Mouse (Mus musculus): Measurements from ENCODE around the gene Sipa1l1. TPM values are rescaled to one million over a fixed set of nuclear protein-coding genes. Genes with fewer than 3 reads are reported as not detected.

Gene Sipa1l1
- total RNA-seq, 1 experiment: 31.8 TPM

- no peak for DNase-seq (ENCODE audit: low read depth, low spot score)
- H3K4me3 ChIP-seq (ENCODE audit: insufficient read depth in 1 of 2, low read depth in 1 of 2, low read length in 2 of 2, poor library complexity in 1 of 2, severe bottlenecking in 1 of 2): no peak overlapping the region
- H3K9ac ChIP-seq (ENCODE audit: insufficient read depth, low read depth, low read length, poor library complexity, severe bottlenecking): no peak overlapping the region
- H3K36me3 ChIP-seq (ENCODE audit: control insufficient read depth, insufficient read depth, low read length, poor library complexity, severe bottlenecking): no peaks in the 10 kb centered on the region; the same call in 1 of the 2 replicates
- TF ChIP-seq MAFK (IDR thresholded peaks at IDR 0.05; ENCODE audit: insufficient read depth, low read depth, low read length) (no peak), ZNF384 (IDR thresholded peaks at IDR 0.05; ENCODE audit: low read depth, low read length) (no peak), HCFC1 (IDR thresholded peaks at IDR 0.05; ENCODE audit: borderline replicate concordance, insufficient read depth, low read length) (no peak), ZC3H11A (IDR thresholded peaks at IDR 0.05; ENCODE audit: borderline replicate concordance, low read depth, low read length) (no peak), CHD2 (IDR thresholded peaks at IDR 0.05; ENCODE audit: low read depth, low read length) (no peak)
- H3K4me1 ChIP-seq (ENCODE audit: control insufficient read depth in 2 of 2, insufficient read depth in 2 of 2, low read length in 2 of 2, poor library complexity in 1 of 2): peaks cover 0 to 9% of the 10 kb centered on the region in 2 experiments; a peak in 2 of 4 replicates
- H3K27ac ChIP-seq (ENCODE audit: insufficient read depth, low read depth, low read length, poor library complexity, severe bottlenecking): no peak overlapping the region
- no peaks in the 10 kb centered on the region for H3K9me3 ChIP-seq (ENCODE audit: control insufficient read depth, insufficient read depth, low read depth, low read length)
- in situ Hi-C loops (cut with MboI; ENCODE audit: low sequenced_read_pairs in 2 of 2, unreplicated experiment in 2 of 2): no loop called here
These were observed 95.1 kb downstream of the Sipa1l1 start for GRCm38 (mm10) chr12:82264083-82264851.

- no peaks in the 10 kb centered on the region; the same call in 1 of the 2 replicates for H3K36me3 ChIP-seq (ENCODE audit: control insufficient read depth, insufficient read depth, low read length, poor library complexity, severe bottlenecking)
- no peak for DNase-seq (ENCODE audit: low read depth, low spot score)
These were observed 96.5 kb downstream of the Sipa1l1 start for GRCm38 (mm10) chr12:82265335-82266274.

GRCm38 (mm10) chr12:82271447-82271846, 102.3 kb downstream of the Sipa1l1 start:
- DNase-seq (ENCODE audit: low read depth, low spot score): no peak
- Histone ChIP-seq H3K9me3 (ENCODE audit: control insufficient read depth, insufficient read depth, low read depth, low read length) (no peaks in the 10 kb centered on the region), H3K9ac (ENCODE audit: insufficient read depth, low read depth, low read length, poor library complexity, severe bottlenecking) (no peak overlapping the region), H3K27ac (ENCODE audit: insufficient read depth, low read depth, low read length, poor library complexity, severe bottlenecking) (no peak overlapping the region), H3K4me1 (ENCODE audit: control insufficient read depth in 2 of 2, insufficient read depth in 2 of 2, low read length in 2 of 2, poor library complexity in 1 of 2) (peaks cover 0 to 8% of the 10 kb centered on the region in 2 experiments; a peak in 2 of 4 replicates), H3K4me3 (ENCODE audit: insufficient read depth in 1 of 2, low read depth in 1 of 2, low read length in 2 of 2, poor library complexity in 1 of 2, severe bottlenecking in 1 of 2) (no peak overlapping the region), H3K36me3 (ENCODE audit: control insufficient read depth, insufficient read depth, low read length, poor library complexity, severe bottlenecking) (no peaks in the 10 kb centered on the region)
- in situ Hi-C loops (cut with MboI; ENCODE audit: low sequenced_read_pairs in 2 of 2, unreplicated experiment in 2 of 2): no loop called here
- no peak for TF ChIP-seq MAFK (IDR thresholded peaks at IDR 0.05; ENCODE audit: insufficient read depth, low read depth, low read length)
- TF ChIP-seq ZNF384 (IDR thresholded peaks at IDR 0.05; ENCODE audit: low read depth, low read length): no peak
- no peak for TF ChIP-seq CHD2 (IDR thresholded peaks at IDR 0.05; ENCODE audit: low read depth, low read length)
- TF ChIP-seq ZC3H11A (IDR thresholded peaks at IDR 0.05; ENCODE audit: borderline replicate concordance, low read depth, low read length): no peak
- no peak for TF ChIP-seq HCFC1 (IDR thresholded peaks at IDR 0.05; ENCODE audit: borderline replicate concordance, insufficient read depth, low read length)

More at GRCm38 (mm10) chr12:82265335-82266274, 96.5 kb downstream of the Sipa1l1 start:
- in situ Hi-C loops (cut with MboI; ENCODE audit: low sequenced_read_pairs in 2 of 2, unreplicated experiment in 2 of 2): no loop called here
- peaks cover 0 to 9% of the 10 kb centered on the region in 2 experiments; a peak in 2 of 4 replicates for H3K4me1 ChIP-seq (ENCODE audit: control insufficient read depth in 2 of 2, insufficient read depth in 2 of 2, low read length in 2 of 2, poor library complexity in 1 of 2)
- TF ChIP-seq ZC3H11A (IDR thresholded peaks at IDR 0.05; ENCODE audit: borderline replicate concordance, low read depth, low read length) (no peak), CHD2 (IDR thresholded peaks at IDR 0.05; ENCODE audit: low read depth, low read length) (no peak), MAFK (IDR thresholded peaks at IDR 0.05; ENCODE audit: insufficient read depth, low read depth, low read length) (no peak), HCFC1 (IDR thresholded peaks at IDR 0.05; ENCODE audit: borderline replicate concordance, insufficient read depth, low read length) (no peak), ZNF384 (IDR thresholded peaks at IDR 0.05; ENCODE audit: low read depth, low read length) (no peak)
- H3K27ac ChIP-seq (ENCODE audit: insufficient read depth, low read depth, low read length, poor library complexity, severe bottlenecking): no peak overlapping the region
- H3K4me3 ChIP-seq (ENCODE audit: insufficient read depth in 1 of 2, low read depth in 1 of 2, low read length in 2 of 2, poor library complexity in 1 of 2, severe bottlenecking in 1 of 2): no peak overlapping the region
- no peaks in the 10 kb centered on the region for H3K9me3 ChIP-seq (ENCODE audit: control insufficient read depth, insufficient read depth, low read depth, low read length)
- H3K9ac ChIP-seq (ENCODE audit: insufficient read depth, low read depth, low read length, poor library complexity, severe bottlenecking): no peak overlapping the region

GRCm38 (mm10) chr12:82273503-82273902, 104.4 kb downstream of the Sipa1l1 start:
- Histone ChIP-seq H3K9me3 (ENCODE audit: control insufficient read depth, insufficient read depth, low read depth, low read length) (no peaks in the 10 kb centered on the region), H3K36me3 (ENCODE audit: control insufficient read depth, insufficient read depth, low read length, poor library complexity, severe bottlenecking) (no peaks in the 10 kb centered on the region), H3K4me3 (ENCODE audit: insufficient read depth in 1 of 2, low read depth in 1 of 2, low read length in 2 of 2, poor library complexity in 1 of 2, severe bottlenecking in 1 of 2) (no peak overlapping the region), H3K9ac (ENCODE audit: insufficient read depth, low read depth, low read length, poor library complexity, severe bottlenecking) (no peak overlapping the region), H3K27ac (ENCODE audit: insufficient read depth, low read depth, low read length, poor library complexity, severe bottlenecking) (no peak overlapping the region), H3K4me1 (ENCODE audit: control insufficient read depth in 2 of 2, insufficient read depth in 2 of 2, low read length in 2 of 2, poor library complexity in 1 of 2) (peaks cover 0 to 12% of the 10 kb centered on the region in 2 experiments; a peak in 2 of 4 replicates)
- in situ Hi-C loops (cut with MboI; ENCODE audit: low sequenced_read_pairs in 2 of 2, unreplicated experiment in 2 of 2): no loop called here
- DNase-seq (ENCODE audit: low read depth, low spot score): no peak
- TF ChIP-seq ZC3H11A (IDR thresholded peaks at IDR 0.05; ENCODE audit: borderline replicate concordance, low read depth, low read length) (no peak), CHD2 (IDR thresholded peaks at IDR 0.05; ENCODE audit: low read depth, low read length) (no peak), HCFC1 (IDR thresholded peaks at IDR 0.05; ENCODE audit: borderline replicate concordance, insufficient read depth, low read length) (no peak), MAFK (IDR thresholded peaks at IDR 0.05; ENCODE audit: insufficient read depth, low read depth, low read length) (no peak), ZNF384 (IDR thresholded peaks at IDR 0.05; ENCODE audit: low read depth, low read length) (no peak)

All from ES-E14 (cell line).